Mouse (Mus musculus) naive thymus-derived CD4-positive, alpha-beta T cell, adult 2 months (primary cell): Measurements from ENCODE around the gene Lmntd1.

Experiments
- DNase-seq: peaks from one replicate; pipeline ENCODE4 v3.0.0-alpha.2; 2011; ENCODE audit warnings: low read depth

Gene Lmntd1

DNA sequence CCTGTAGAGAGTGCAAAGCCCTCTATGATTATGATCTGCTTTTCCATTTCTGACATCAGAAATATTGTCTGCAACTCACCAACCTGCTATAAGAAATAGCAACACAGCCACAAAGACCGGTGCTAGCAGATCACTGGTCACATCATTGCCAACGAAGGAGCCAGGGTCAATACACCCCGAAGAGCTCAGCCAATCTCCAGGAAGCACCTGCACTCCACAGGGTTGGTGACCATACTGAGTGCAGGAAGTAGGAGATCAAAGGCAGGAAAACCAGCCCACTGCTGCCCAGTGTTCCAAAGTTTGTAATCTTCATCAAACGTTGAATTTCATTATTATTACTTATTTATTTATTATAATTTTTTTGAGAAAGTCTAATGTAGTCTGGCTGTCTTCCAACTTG lies 9.5 kb downstream of the Lmntd1 start:
- no peak for DNase-seq

DNA sequence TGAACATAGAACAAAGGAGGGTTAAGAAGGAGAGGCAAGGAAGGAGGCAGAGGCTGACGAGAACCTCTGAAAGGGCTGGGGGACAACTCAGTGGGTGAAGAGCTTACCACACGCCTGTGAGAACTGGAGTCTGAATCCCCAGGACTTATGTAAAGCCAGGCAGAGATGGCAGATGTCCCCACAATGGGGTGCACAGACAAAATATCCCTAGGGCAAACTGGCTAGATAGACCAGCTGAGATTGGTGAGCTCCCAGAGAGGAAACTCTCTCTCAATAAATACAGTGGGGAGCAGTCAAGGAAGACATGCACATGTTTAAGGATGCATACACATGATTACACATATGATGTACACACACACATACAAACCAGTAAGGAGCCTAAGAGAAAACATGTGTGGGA lies 10.0 kb downstream of the Lmntd1 start:
- DNase-seq = no peak

DNA sequence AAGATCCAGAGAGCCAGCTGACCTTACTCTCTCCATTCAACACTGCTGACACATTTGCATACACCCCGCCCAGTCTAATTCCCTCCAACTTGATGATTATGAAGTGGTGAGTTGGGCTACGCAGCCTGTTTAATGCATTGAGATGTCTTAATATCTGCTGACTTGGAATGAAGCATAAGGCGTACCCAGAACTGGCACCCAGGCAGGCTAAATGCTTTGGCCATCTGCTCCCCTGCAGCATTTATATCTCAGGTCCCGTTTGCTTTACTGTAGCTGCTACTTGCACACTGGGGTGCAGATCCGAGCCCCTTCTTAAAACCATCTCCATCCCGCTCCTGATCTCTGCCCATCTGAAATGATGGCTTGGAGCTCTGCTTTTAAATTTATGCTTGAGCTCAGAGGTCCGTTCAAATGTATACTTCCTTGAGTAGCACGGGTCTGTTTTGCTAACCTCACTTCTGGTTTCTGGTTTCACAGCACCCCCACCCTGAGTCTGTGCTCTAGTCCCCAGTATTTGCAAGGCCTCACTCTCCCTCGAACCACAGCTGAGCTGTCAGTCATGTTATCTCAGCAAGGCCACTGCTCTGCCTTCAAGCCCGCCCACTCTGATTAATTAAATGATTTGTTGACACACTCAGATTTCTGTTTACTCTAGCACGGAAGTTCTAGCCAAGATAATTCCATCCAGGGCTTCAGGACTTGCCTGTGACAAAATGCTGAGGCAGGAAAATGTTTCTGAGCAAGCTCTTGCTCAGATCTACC lies 15.1 kb downstream of the Lmntd1 start:
- DNase-seq = no peak

DNA sequence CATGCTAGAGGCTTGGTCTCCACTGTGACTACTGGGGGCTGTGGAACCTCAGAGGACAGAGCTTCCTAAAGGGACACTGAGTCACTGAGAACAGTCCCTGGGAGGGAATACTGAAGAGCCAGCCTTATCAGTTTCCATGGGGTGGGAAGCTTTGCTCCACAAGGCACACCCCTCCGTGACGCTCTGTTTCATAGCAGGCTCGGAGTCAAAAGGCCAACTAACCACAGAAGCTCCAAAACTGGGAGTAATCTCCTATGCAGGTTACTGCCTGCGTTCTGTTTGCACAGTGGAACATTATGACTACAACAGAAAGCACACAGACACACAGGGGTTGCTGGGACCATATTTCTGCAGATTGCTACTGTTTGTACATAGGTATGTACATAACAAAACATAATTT lies 18.2 kb downstream of the Lmntd1 start:
- DNase-seq = no peak

DNA sequence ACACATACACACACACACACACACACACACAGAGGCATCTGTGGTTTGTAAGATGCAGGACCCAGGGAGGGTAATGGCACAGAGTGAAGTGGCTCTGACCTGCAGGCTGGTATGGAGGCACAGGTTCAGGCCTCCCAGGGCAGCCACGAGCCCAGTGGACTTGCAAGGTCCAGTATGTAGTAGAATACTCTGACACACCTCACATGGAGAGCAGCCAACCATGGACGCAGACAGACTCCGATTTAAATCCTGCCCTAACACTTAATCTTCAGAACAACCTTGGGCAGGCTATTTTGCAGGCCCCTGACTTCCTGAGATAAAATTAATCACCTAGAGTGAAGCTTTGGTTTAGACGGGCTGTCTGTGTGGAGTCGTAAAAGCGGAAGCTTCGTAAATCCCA lies 20.1 kb downstream of the Lmntd1 start:
- no peak for DNase-seq

DNA sequence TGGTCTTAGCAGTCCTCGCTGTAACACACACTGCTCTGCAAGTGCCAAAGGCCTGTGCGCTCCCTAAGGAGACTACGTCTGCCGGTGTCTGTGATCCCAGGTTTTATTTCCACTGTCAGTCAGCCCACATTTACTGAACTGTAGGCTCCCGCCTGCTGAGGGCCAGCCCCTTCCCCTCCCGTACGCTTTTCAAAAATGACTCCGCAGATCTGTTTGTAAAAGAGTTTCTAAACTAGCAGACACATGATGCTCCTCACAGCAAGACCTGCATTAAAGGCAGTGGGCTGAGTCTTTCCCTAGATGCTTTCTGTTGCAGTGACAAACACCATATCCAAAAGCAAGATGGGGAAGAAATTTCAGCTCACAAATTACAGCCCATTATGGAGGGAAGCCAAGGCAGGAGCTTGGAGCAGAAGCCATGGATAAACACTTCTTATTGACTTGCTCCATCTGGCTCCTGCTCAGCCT lies 21.6 kb downstream of the Lmntd1 start:
- no peak for DNase-seq

DNA sequence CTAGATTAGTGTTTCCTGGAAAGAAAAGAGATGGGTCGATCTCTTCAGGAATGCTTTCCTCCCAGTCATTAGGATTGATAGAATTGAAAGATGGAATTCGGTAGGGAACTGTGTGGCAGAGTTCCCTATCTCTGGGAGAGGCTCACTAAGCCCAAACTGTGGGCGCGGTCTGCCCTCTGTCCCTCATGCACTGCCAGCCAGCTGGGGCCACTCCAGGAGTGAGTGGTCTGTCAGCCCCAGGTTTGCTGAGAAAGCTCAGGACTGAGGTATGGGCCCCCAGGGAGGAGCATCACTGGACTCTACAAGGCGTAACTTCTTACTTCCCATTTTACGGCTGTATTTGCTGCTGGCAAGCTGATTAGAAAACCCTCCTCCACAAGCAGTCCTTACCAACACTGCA lies 22.1 kb downstream of the Lmntd1 start:
- no peak for DNase-seq

DNA sequence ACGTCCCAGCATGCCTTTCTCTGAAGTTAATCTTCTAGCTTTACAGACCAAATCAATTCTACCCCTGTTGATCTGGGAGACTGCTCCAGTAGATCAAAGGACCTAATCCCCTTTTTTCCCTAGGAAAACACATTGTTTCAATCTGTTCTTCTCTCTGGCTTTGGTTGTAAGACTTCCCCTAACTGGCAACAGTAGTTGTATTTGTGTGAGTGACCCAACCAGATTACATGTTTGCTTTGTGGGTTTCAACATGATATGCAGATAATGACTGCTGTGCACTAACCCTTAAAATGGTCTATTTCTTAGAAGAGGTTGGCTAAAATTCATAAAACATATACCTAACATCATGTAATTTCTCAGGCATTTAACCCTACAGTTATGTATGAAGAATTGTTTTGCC lies 22.5 kb downstream of the Lmntd1 start:
- DNase-seq = no peak

DNA sequence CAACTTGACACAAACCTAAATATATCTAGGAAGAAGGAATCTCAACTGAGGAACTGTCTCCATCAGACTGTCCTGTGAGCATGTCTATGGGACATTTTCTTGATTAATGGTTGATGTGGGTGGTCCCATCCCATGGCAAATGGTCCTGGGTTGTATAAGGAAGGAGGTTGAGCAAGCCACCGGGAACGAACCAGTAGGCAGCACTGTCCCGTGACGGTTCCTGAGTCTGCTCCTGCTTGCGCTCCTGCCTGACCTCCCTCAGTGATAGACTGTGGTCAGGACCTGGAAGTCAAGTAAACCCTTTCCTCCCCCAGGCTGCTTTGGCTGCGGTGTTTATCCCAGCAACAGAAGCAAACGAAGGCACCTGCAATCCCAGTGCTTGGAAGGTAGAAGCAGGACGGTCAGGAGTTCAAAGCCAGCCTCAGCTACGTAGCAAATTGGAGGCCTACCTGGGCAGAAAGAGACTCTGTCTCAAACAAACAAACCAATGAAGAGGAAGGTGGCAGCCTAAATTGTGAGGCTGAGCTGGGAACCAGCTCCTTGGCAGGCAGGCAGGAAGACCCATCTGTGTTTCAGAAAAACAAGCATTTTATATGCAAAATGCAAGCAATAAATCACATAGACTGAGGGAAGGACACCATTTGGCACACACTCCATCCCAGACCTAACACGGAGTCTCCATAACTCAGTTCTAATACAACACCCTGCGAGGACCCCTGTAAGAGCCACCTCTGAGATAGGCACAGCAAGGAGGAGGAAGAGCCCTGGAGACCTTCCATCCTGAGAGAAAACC lies 23.4 kb downstream of the Lmntd1 start:
- DNase-seq = no peak

DNA sequence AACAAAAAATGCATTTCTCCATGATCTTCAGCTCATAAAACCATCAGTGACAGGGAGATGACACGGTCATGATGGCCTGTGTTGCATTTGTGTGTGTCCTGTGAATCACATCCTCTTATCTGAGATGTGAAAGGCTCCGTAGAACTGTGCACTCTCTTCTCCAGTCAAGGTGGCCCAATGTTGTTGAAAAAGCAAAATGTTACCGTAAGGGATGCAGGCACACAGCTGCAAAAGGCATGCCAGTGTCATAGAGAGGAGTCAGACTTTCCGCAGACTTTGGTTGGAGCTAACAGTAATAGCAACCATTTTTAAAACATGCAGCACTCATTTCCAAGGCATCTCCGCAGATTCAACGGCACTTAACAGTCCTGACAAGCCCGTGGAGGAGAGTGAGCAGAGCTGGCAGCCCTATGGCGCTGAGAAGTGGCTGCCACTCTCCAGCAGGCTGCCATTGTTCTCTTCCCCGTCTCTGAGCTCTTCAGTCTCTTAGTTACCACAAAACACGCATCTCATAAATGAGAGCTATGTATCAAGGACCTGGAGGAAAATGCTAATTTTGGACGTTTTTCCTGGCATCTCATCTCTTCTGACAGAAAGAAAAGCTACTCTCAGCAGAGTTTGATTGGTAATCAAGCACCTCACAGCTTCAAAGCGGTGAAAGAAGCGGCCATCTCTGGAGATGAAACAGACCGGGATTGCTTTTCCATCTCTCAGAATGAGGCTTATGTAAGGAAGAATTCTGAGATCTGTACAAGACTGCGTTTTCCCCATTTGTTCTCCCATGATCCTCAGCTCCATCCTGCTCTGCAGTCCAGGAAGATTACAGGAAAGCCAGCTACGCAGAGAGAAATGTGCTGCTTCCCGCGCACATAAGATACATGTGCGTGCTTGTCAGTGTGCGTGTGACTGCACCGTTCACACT lies 28.8 kb downstream of the Lmntd1 start:
- no peak for DNase-seq

DNA sequence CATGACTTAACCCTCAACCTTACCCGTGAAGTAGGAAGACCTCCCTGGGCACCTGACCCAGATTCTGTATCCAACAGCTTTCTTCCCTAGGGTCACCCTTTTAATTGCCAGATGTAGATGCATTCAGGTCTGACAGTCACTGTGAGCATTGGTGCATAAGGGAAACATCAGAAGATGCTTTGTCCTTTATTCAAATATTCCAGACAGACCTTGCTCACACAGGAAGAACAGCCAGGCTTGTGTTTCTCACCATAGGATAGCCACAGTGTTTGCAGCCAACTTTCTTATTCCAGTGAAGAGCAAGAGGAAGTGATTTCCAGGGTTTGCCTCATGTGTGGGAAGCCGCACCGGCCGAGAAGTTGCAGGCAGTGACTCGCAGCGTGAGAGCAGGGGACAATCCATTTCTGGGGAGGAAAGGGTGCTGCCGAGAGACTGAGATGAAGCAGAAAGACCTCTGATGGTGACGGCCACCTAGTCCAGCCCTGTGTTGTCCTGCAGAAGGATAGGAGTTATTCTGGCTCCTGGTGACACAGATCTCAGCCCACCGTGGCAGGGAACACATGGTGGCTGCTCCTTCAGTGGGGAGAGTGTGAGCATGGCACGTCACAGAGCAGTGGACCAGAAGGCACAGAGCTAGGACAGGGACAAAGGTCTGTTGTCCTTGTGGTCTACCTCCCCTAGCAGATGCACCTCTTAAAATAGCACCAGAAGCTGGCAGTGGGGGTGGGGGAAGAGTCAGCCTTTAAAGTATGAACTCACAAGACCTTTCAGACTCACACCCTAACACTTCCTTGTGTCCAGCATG lies 32.6 kb downstream of the Lmntd1 start:
- DNase-seq = no peak

DNA sequence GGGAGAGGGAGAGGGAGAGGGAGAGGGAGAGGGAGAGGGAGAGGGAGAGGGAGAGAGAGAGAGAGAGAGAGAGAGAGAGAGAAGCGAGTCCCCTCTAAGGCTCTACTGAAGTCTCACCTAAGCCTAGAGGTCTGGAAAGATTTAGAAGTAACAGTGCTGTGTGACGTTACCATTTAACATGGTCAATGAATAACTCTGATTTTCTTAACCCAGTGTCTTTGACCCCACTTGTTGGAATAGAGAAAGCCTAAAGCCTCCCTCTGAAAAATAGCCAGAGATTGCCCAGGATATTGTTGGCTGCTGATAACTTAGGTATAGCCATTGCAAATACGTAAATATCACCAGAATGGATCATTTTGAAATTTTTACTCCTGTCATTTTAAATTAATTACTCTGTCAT lies 34.4 kb downstream of the Lmntd1 start:
- no peak for DNase-seq

DNA sequence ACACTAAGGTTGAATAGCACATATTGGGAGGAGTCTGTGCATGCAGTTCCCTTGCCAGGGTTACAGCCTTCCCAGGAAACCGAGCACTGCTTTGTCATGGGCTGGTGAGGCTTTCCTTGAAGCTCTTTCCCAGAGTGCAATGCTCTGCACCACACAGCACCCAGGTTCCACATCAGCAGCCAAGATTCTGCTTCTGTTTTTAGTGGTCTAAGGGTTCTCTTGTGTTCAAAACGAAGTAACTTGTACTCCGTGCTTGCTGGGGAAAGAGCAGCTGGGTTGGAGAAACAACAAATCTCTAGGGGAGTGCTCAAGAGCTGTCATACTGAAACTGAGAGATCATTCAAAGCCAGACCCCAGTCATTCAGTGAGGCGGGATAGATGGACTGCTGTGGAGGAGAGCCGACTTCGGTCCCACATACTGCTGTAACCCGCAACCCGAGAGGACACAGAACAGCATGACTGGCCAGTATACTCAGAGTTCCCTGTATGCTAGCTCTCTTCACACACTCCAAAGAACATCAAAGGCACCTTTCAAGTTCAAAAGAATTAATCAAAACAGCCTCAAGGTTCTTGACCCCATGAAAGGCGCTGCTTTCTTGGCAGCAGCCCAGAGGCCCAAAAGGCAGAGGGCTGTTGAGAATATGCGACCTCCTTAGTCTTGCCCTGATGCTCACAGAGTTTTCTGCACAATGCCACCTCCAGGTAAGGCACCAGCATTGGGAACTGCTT lies 35.5 kb downstream of the Lmntd1 start:
- DNase-seq = no peak

DNA sequence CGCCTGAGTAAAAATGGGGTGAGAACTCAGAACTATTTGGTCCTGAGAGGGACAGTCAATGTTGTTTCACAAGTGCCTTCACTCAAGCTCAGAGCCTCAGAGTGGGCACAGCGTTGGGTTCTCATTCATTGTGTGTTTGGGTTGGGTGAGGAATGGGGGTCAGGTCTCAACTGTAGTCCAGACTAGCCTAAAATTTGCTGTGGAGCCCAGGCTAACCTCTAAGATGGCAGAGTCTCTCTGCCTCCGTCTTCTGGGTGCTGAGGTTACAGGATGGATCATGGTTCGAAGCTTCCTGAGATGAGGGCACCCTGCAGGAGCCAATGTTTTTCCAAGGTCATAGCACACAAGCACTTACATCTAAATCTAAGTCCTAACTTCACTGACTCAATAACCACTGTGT lies 37.4 kb downstream of the Lmntd1 start:
- no peak for DNase-seq

DNA sequence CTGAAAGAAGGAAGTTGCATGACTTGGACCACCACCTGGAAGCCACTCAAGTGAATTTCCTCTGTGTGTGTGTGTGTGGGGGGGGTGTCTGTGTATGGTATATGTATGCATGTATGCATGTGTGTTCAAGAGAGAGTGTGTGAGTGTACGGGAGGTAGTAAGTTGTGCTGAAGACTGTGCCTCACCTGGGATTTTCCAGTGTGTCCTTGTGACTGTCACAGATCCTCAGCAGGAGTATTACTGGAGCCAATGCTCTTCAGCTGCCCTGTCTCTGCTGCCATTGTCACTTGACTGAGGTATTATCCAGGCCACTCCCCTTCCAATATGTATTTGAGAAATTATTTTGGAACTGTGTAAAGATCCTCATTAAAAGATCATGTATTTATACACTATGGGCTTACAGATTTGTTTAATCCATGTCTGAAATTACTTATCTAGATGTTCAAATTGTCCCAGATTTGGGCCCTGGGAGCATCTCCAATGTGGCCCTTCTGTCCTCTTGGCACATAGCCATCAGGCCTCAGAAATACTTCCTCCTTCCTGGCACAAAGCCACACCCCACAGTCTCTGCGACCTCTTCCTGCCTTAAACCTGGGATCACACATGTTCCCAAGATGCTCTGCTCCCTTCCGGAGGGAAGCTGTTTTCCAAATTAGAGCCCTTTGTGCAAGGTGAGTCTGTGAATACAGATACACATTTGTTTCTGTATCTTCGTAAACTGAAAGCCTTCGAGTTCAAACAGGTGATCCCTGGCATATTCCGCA lies 40.7 kb downstream of the Lmntd1 start:
- no peak for DNase-seq

DNA sequence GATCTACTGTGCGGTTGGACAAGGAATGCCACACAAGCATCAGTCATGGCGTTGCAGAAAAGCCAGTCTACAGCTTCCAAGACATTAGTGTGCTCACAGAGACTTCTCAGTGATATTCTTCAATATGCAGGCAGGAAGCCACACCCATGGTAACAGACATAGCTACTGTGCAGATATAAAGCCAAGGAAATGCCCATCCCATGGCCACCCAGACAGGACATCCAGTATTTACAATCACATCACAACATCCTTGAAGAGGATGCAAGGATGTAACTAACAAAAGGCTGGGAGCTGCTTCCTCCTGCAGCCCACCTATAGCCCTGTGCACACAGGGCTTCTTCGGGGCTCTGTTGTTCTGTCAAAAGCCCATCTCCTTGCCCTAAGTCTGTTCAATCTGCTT lies 45.4 kb downstream of the Lmntd1 start:
- no peak for DNase-seq

DNA sequence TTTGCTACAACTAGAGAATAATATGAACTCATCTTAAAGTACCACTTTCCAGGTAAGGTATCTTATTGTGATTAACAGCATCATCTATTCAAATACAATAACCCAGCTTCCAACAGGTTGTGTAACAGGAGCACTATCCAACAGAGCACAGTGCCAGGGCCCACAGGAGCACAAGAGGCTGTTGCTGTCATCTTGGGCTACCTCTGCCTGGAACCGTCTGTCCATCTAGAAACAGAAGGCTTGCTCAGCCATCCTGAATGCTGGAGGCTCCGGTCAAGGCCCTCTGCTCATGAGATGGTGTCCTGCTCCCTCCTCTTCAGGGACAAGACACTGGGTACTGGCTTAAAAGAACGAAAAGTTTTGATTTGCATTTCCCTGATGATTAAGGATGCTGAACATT lies 46.3 kb downstream of the Lmntd1 start:
- DNase-seq = no peak

DNA sequence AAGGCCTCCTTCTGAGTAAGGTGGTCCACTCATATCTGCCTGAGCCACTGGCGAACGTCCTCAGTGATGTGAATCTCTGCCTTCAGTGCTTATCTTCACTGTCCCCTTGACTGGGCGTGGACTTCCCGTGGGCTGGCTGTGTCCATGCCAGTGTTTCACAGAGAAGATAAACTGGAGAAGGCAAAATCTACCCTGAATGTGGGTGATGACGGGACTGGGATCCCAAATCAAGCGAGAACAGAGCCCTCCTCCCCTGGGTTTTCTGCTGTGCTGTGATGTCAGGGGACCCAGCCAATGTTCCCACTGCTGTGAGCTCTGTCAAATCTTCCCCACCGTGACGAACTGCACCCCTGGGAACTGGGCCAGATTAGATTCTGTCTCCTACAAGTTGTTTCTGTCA lies 46.8 kb downstream of the Lmntd1 start:
- no peak for DNase-seq

DNA sequence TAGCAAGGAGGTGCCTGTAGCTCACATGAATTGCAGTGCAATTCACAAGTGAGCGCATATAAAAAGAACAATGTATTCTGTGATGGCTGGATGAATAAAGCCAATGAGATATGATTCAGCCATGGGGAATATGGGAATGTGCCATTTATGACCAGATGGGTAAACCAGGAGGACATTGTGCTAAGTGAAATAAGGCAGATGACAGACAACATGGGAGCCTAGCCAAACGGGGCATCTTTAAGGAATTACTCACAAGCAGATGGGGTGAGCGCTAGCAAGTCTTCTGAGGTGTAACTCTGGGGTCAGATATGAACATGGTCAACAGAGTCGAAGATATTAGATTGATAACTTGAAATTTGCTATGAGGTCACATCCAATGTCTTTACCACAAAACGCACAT lies 48.5 kb downstream of the Lmntd1 start:
- DNase-seq = no peak

DNA sequence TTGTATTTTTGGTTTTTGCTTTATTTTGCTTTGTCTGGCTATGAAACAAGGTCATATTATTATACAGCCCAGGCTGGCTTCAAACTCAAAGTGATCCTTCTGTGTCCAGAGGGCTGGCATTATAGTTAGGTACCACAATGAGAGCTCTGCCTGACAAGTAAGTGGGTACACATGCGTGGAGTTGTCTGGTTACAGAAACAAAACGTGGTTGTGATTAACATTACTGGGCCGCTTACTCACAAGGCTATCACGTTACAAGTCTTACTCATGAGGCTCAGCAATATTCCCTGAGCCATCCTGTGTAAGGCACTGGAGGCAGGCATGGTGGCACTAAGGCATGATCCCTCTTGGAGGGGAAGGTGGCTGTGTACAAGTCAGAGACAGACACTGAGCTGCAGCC lies 49.4 kb downstream of the Lmntd1 start:
- no peak for DNase-seq
